9 mouse cellular contexts compared by ENCODE assay signal in the genomic region with DNA sequence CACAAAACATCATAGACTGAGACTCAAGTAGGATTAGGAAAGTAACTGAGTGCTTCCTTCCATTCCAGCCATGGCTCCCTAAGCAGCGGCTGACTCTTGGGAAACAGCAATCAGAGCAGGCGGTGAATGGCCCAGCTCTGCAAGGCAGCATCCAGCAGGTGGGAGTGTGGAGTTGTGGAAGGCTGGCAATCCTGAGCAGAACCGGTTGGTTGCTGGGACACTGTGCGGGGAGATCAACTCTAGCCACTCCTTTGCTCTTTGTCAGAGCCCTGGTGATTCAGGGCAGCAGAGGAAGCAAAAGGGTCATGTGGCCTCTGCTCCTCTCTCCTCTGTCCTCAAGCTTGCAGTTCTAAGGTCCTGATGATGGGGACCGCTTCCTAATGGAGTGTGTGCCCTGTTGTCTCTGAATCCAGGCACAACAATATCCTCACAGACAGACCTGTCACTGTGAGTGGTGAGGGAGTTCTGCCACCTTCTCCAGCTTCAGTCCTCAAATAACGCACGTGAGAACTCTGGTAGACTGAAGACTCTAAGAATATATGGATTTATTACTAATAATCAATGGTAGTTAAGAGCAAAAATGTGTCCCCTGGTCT. TPM values are rescaled to one million over a fixed set of nuclear protein-coding genes. Genes with fewer than 3 reads are reported as not detected.
DNase-seq lines count a peak whose midpoint lies in the region; ATAC-seq and TF ChIP-seq lines count a peak whose summit lies in the region.
"Had no signal": no experiment of that assay in that cellular context is flagged by ENCODE, and none has a peak within 500 bp of the region (broad histone marks: within the 10 kb centered on the region; RNA-seq: fewer than 3 reads in every experiment).

No protein-coding gene starts in this region.

- no peak overlapping the region for H3K27ac ChIP-seq in hindbrain, embryonic 11.5 days (ENCODE audit: low read depth, low read length)
- H3K27ac ChIP-seq: embryonic facial prominence, embryonic 13.5 days had no signal

- H3K36me3 ChIP-seq in hindbrain, embryonic 11.5 days (ENCODE audit: control insufficient read depth, insufficient read depth, low read length) = no peaks in the 10 kb centered on the region
- H3K36me3 ChIP-seq: embryonic facial prominence, embryonic 13.5 days had no signal

- in situ Hi-C loops in Patski (cut with MboI; ENCODE audit: low pct_unique_long_range_greater_than_20kb) = no loop called here

- H3K9ac ChIP-seq in hindbrain, embryonic 11.5 days (ENCODE audit: low read depth, low read length) = no peak overlapping the region
- H3K9ac ChIP-seq: embryonic facial prominence, embryonic 13.5 days had no signal

- 24% methylated on average over 7 of the region's 7 CpGs for WGBS in hindbrain, embryonic 11.5 days

- POLR2A ChIA-PET in Patski (lab: Charles Lee) = interaction anchor here (0.6 kb wide), 1 partner anchor 747 kb away, joined by 3 read pairs; no protein-coding TSS in a partner anchor

- no peaks in the 10 kb centered on the region; the same call in 1 of the 2 replicates for H3K4me1 ChIP-seq in hindbrain, embryonic 11.5 days (replicated peaks; ENCODE audit: control insufficient read depth, insufficient read depth, low read length)

- H3K4me3 ChIP-seq in hindbrain, embryonic 11.5 days (ENCODE audit: low read depth, low read length) = no peak overlapping the region
- H3K4me3 ChIP-seq: embryonic facial prominence, embryonic 13.5 days had no signal

- TF ChIP-seq CTCF in Patski (IDR thresholded peaks at IDR 0.05) = peak; percentile 96

- H3K9me3 ChIP-seq in hindbrain, embryonic 11.5 days (ENCODE audit: control insufficient read depth, low read length) = no peaks in the 10 kb centered on the region
- H3K9me3 ChIP-seq: embryonic facial prominence, embryonic 13.5 days had no signal

- H3K4me2 ChIP-seq in hindbrain, embryonic 11.5 days (replicated peaks; ENCODE audit: low read depth, low read length) = no peak overlapping the region
- H3K4me2 ChIP-seq: embryonic facial prominence, embryonic 13.5 days had no signal

- CTCF ChIA-PET in Patski (lab: Charles Lee) = interaction anchor here (0.8 to 6.1 kb wide), 6 partner anchors 9 to 87 kb away, joined by 4 to 39 read pairs (median 5); no protein-coding TSS in a partner anchor

- no peak for DNase-seq in Patski (ENCODE audit: low read depth, low spot score)
- peak; percentile 64 for DNase-seq in cerebellum, adult 9-11 months
- peak; percentile 51 to 82 for DNase-seq in frontal cortex, adult 2 months (ENCODE audit: extremely low spot score in 1 of 2, low spot score in 1 of 2)
- DNase-seq in hindbrain, embryonic 11.5 days (ENCODE audit: low spot score) = peak; percentile 82
- DNase-seq in layer of hippocampus, postnatal 10 days (ENCODE audit: low spot score in 2 of 2) = peak; percentile 85 to 90
- peak; percentile 86 for DNase-seq in lung, postnatal 10 days
- peak; percentile 65 for DNase-seq in retina, postnatal 7 days (ENCODE audit: low read depth, low spot score)

- no peaks in the 10 kb centered on the region for H3K27me3 ChIP-seq in Patski
- no peaks in the 10 kb centered on the region for H3K27me3 ChIP-seq in hindbrain, embryonic 11.5 days (ENCODE audit: control insufficient read depth, insufficient read depth, low read length)
- H3K27me3 ChIP-seq: embryonic facial prominence, embryonic 13.5 days had no signal

- ATAC-seq in Patski = peak; percentile 98
- ATAC-seq in hindbrain, embryonic 11.5 days (ENCODE audit: low FRiP score) = peak; percentile 86
- ATAC-seq in erythroid progenitor cell, adult 5-6 weeks (replicated peaks; ENCODE audit: low FRiP score, poor library complexity, severe bottlenecking) = no peak

RNA-seq across cellular contexts. Expression of a gene that starts 11.7 kb away (rescaled TPM):
- not detected for polyA plus RNA-seq in Patski (2021)
- not detected in 2 replicates for polyA plus RNA-seq in frontal cortex, adult 2 months (2012; rRNA removed)
- polyA plus RNA-seq in hindbrain, embryonic 11.5 days (2014; fragmentation: Nextera tagmentation; extraction: Ambion mirVana) = not detected in 2 replicates
- not detected for total RNA-seq in layer of hippocampus, postnatal 10 days (2021)
- total RNA-seq in erythroid progenitor cell, adult 5-6 weeks (2015; ENCODE audit: low replicate concordance) = not detected in 2 replicates
- not detected in 2 replicates for total RNA-seq in erythroid progenitor cell, adult 5-6 weeks (2017; ENCODE audit: low replicate concordance)
- polyA plus RNA-seq: embryonic facial prominence, embryonic 13.5 days had no signal

RNA-seq across cellular contexts. Expression of a gene that starts 25.4 kb away (rescaled TPM):
- 46.4 TPM for polyA plus RNA-seq in Patski (2021)
- 9.3 and 10.3 TPM in 2 replicates for polyA plus RNA-seq in frontal cortex, adult 2 months (2012; rRNA removed)
- polyA plus RNA-seq in hindbrain, embryonic 11.5 days (2014; fragmentation: Nextera tagmentation; extraction: Ambion mirVana) = 46.7 and 52.3 TPM in 2 replicates
- 10 to 100 TPM; 38.0 to 46.6 TPM for total RNA-seq in layer of hippocampus, postnatal 10 days (2021)
- 0.36 and 1.3 TPM in 2 replicates for total RNA-seq in erythroid progenitor cell, adult 5-6 weeks (2015; ENCODE audit: low replicate concordance)
- 0.30 and 0.51 TPM in 2 replicates for total RNA-seq in erythroid progenitor cell, adult 5-6 weeks (2017; ENCODE audit: low replicate concordance)
